Mouse (Mus musculus): ENCODE measurements around the gene Fank1. TPM values are rescaled to one million over a fixed set of nuclear protein-coding genes. Genes with fewer than 3 reads are reported as not detected.
A peak's percentile ranks its signal among the peaks of the same experiment; 100 is the strongest.

Fank1 gene
- polyA plus RNA-seq, 1 experiment from 2014 or later = not detected

DNA sequence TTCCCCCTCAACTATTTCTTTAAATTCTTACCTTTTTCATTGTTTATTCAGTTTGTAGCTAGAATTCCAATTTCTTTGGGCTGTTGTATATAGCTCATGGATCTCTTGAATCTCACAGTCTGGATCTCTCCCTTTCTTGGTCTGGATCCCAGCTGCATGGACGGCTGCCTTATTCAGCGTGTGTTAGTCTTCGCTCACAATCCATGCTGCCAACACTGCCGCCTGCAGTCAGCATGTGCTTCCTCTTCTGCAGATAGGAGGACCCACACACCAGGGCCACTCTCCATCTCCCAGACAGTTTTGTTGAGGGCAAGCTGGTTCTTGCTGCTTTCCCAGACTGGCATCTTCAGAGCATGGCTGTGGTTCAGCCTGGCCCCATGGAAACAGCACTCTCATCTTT lies 62.9 kb downstream of the Fank1 start:
- no peak overlapping the region for H3K4me2 ChIP-seq (ENCODE audit: low read length)
- no peaks in the 10 kb centered on the region for H3K27me3 ChIP-seq (ENCODE audit: control insufficient read depth, insufficient read depth, low read length)
- no peak overlapping the region for H3K27ac ChIP-seq (replicated peaks in 1 of 2; ENCODE audit: control insufficient read depth in 1 of 2, insufficient read depth in 1 of 2, low read depth in 2 of 2, low read length in 2 of 2)
- H3K9me3 ChIP-seq (ENCODE audit: control insufficient read depth, low read length) = peaks cover 4% of the 10 kb centered on the region; the same call in 1 of the 2 replicates
- H3K9ac ChIP-seq (ENCODE audit: low read length) = no peak overlapping the region
- H3K4me3 ChIP-seq (ENCODE audit: control insufficient read depth in 1 of 2, insufficient read depth in 1 of 2, low read depth in 1 of 2, low read length in 2 of 2) = no peak overlapping the region
- H3K4me1 ChIP-seq (ENCODE audit: control insufficient read depth in 2 of 2, insufficient read depth in 2 of 2, low read length in 2 of 2) = no peaks in the 10 kb centered on the region
- no peaks in the 10 kb centered on the region for H3K36me3 ChIP-seq (ENCODE audit: control insufficient read depth, insufficient read depth, low read length)
- ATAC-seq (ENCODE audit: insufficient number of reproducible peaks, insufficient read depth, low FRiP score, low read depth) = no peak
- 55% methylated on average over 4 of the region's 4 CpGs for WGBS

DNA sequence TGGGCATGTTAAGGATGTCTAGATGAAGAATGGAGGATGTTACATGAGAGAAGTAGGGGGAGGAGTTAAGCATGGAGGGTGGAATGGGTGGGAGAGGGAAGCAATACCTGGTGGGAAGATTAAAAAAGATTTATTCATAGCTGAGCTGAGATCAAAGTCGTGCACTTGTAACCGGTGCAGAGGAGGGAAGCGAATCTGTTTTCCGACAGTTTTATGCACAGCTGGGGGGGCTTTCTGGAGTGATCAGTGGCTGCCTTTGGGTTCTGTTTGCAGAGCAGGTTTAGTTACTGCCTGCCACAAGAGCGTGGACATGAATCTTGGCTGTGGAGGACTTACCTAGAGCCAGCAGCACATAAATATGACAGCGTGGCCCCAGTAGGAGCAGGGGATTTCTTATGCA lies 65.4 kb downstream of the Fank1 start:
- ATAC-seq (ENCODE audit: insufficient number of reproducible peaks, insufficient read depth, low FRiP score, low read depth) = no peak
- H3K9me3 ChIP-seq (ENCODE audit: control insufficient read depth, low read length) = peaks cover 4% of the 10 kb centered on the region; the same call in 1 of the 2 replicates
- H3K9ac ChIP-seq (ENCODE audit: low read length) = no peak overlapping the region
- no peaks in the 10 kb centered on the region for H3K36me3 ChIP-seq (ENCODE audit: control insufficient read depth, insufficient read depth, low read length)
- no peak overlapping the region for H3K27ac ChIP-seq (replicated peaks in 1 of 2; ENCODE audit: control insufficient read depth in 1 of 2, insufficient read depth in 1 of 2, low read depth in 2 of 2, low read length in 2 of 2)
- H3K4me3 ChIP-seq (ENCODE audit: control insufficient read depth in 1 of 2, insufficient read depth in 1 of 2, low read depth in 1 of 2, low read length in 2 of 2) = no peak overlapping the region
- no peak overlapping the region for H3K4me2 ChIP-seq (ENCODE audit: low read length)
- 79% methylated on average over 6 of the region's 6 CpGs for WGBS
- H3K27me3 ChIP-seq (ENCODE audit: control insufficient read depth, insufficient read depth, low read length) = no peaks in the 10 kb centered on the region
- no peaks in the 10 kb centered on the region for H3K4me1 ChIP-seq (ENCODE audit: control insufficient read depth in 2 of 2, insufficient read depth in 2 of 2, low read length in 2 of 2)

DNA sequence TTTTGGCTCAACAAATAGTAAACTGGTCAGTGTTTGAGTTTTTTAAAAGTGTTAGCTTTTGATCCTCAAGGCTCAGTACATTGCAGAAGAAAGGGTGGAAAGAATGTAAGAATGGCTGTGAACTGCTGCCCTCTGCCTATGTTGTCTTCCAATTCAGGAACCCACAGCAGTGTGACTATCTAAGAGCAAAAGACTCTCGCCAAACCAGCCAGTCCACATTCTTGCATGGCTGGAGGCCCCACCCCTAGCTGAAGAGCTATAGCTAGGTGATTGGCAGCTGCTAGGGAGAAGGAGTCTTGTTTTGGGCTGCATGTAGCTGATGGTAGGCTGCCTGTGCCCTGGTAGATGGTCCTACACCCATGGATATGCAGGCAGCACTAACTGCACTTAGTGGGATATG lies 70.5 kb downstream of the Fank1 start:
- no peaks in the 10 kb centered on the region for H3K27me3 ChIP-seq (ENCODE audit: control insufficient read depth, insufficient read depth, low read length)
- no peak overlapping the region for H3K9ac ChIP-seq (ENCODE audit: low read length)
- no peaks in the 10 kb centered on the region for H3K36me3 ChIP-seq (ENCODE audit: control insufficient read depth, insufficient read depth, low read length)
- H3K27ac ChIP-seq (replicated peaks in 1 of 2; ENCODE audit: control insufficient read depth in 1 of 2, insufficient read depth in 1 of 2, low read depth in 2 of 2, low read length in 2 of 2) = no peak overlapping the region
- H3K4me2 ChIP-seq (ENCODE audit: low read length) = no peak overlapping the region
- H3K4me1 ChIP-seq (ENCODE audit: control insufficient read depth in 2 of 2, insufficient read depth in 2 of 2, low read length in 2 of 2) = peaks cover 4 to 10% of the 10 kb centered on the region in 2 experiments
- ATAC-seq (ENCODE audit: insufficient number of reproducible peaks, insufficient read depth, low FRiP score, low read depth) = no peak
- 15% methylated on average over 1 of the region's 1 CpGs for WGBS
- H3K4me3 ChIP-seq (ENCODE audit: control insufficient read depth in 1 of 2, insufficient read depth in 1 of 2, low read depth in 1 of 2, low read length in 2 of 2) = no peak overlapping the region
- peaks cover 4% of the 10 kb centered on the region; the same call in 1 of the 2 replicates for H3K9me3 ChIP-seq (ENCODE audit: control insufficient read depth, low read length)

DNA sequence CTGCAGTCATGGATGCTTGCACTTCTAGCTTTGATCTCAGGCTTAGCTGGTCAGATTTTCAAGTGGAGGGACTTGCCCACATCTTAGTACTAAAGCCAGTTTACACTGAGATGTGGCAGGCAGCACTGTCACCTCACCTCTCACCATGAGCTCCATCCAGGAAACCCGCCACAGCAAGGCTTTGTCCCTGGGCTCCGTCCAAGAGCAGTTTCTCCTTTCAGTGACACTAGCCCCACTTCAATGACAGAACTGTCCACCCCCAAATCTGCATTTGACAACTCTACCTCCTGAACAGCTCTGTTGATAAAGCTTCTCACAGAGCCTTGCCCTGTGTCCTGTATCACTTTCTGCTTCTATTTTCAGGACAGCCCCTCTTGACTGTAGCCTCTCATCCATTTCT lies 71.5 kb downstream of the Fank1 start:
- 36% methylated on average over 2 of the region's 2 CpGs for WGBS
- H3K9me3 ChIP-seq (ENCODE audit: control insufficient read depth, low read length) = peaks cover 4% of the 10 kb centered on the region; the same call in 1 of the 2 replicates
- H3K4me1 ChIP-seq (ENCODE audit: control insufficient read depth in 2 of 2, insufficient read depth in 2 of 2, low read length in 2 of 2) = peaks cover 4 to 10% of the 10 kb centered on the region in 2 experiments
- H3K27ac ChIP-seq (replicated peaks in 1 of 2; ENCODE audit: control insufficient read depth in 1 of 2, insufficient read depth in 1 of 2, low read depth in 2 of 2, low read length in 2 of 2) = peak overlapping the region in 1 of 2 experiments; percentile 16; a peak in 2 of 4 replicates
- no peak overlapping the region for H3K9ac ChIP-seq (ENCODE audit: low read length)
- no peaks in the 10 kb centered on the region for H3K27me3 ChIP-seq (ENCODE audit: control insufficient read depth, insufficient read depth, low read length)
- H3K36me3 ChIP-seq (ENCODE audit: control insufficient read depth, insufficient read depth, low read length) = no peaks in the 10 kb centered on the region
- no peak overlapping the region for H3K4me3 ChIP-seq (ENCODE audit: control insufficient read depth in 1 of 2, insufficient read depth in 1 of 2, low read depth in 1 of 2, low read length in 2 of 2)
- no peak for ATAC-seq (ENCODE audit: insufficient number of reproducible peaks, insufficient read depth, low FRiP score, low read depth)
- H3K4me2 ChIP-seq (ENCODE audit: low read length) = no peak overlapping the region

DNA sequence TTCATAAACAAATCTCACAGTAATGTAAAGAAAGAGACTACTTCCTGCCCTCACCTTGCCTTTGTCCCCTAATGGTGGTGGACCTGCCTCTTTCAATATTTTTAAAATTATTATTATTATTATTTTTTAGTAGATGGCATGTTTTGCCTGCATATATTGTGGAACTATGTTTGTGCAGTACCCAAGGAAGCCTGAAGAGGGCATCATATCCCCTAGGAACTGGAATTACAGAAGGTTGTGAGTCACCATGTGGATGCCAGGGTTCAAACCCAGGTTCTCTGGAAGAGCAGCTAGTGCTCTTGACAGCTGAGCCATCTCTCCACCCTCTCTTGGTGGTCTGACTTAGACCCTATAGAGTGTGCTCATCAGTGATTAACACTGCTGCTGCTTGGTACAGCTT lies 74.1 kb downstream of the Fank1 start:
- no peak overlapping the region for H3K27ac ChIP-seq (replicated peaks in 1 of 2; ENCODE audit: control insufficient read depth in 1 of 2, insufficient read depth in 1 of 2, low read depth in 2 of 2, low read length in 2 of 2)
- no peak overlapping the region for H3K4me2 ChIP-seq (ENCODE audit: low read length)
- no peak overlapping the region for H3K4me3 ChIP-seq (ENCODE audit: control insufficient read depth in 1 of 2, insufficient read depth in 1 of 2, low read depth in 1 of 2, low read length in 2 of 2)
- no peak for ATAC-seq (ENCODE audit: insufficient number of reproducible peaks, insufficient read depth, low FRiP score, low read depth)
- H3K36me3 ChIP-seq (ENCODE audit: control insufficient read depth, insufficient read depth, low read length) = no peaks in the 10 kb centered on the region
- H3K9ac ChIP-seq (ENCODE audit: low read length) = no peak overlapping the region
- H3K4me1 ChIP-seq (ENCODE audit: control insufficient read depth in 2 of 2, insufficient read depth in 2 of 2, low read length in 2 of 2) = peaks cover 4 to 10% of the 10 kb centered on the region in 2 experiments
- H3K9me3 ChIP-seq (ENCODE audit: control insufficient read depth, low read length) = no peaks in the 10 kb centered on the region
- no peaks in the 10 kb centered on the region for H3K27me3 ChIP-seq (ENCODE audit: control insufficient read depth, insufficient read depth, low read length)

DNA sequence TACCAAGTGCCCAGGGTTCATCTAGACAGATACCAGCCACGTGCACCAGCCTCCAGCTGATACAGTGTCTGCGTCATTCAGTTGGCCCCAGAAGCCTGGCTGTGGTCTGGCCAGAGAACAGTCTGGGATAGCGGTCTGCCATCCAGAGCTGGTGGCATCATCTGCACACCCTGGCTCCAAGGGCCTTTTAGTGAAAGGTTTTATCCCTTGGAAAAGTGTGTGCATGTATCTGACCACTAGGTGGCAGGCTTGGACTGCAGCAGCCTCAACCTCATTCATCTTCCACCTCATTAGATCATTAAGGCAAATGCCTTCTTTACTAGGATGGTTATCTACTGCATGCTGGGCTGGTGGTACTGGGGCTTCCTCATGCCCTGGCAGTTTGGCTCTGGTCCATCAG lies 79.6 kb downstream of the Fank1 start:
- Histone ChIP-seq H3K9me3 (ENCODE audit: control insufficient read depth, low read length) (peaks cover under 1% of the 10 kb centered on the region; the same call in 1 of the 2 replicates), H3K9ac (ENCODE audit: low read length) (no peak overlapping the region), H3K36me3 (ENCODE audit: control insufficient read depth, insufficient read depth, low read length) (no peaks in the 10 kb centered on the region)

DNA sequence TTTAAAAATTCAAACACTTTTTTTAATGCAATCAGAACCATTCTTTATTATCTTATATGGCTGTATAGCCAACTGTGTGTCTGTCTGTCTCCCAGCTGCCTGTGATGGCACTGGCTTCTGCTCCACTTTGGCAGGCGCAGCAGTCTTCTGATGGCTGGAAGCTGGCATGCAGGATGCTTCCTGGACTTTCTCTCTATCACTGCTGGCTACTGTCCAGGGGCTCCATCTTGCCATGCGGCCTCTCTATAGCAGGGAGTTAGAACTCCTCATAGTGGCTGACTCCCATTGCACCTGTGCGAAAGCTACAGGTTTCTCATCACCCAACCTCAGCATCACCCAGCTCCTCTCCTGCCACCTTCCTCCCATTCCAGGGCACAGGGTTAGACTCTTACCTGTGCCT lies 81.8 kb downstream of the Fank1 start:
- no peak for ATAC-seq (ENCODE audit: insufficient number of reproducible peaks, insufficient read depth, low FRiP score, low read depth)
- H3K36me3 ChIP-seq (ENCODE audit: control insufficient read depth, insufficient read depth, low read length) = no peaks in the 10 kb centered on the region
- H3K4me3 ChIP-seq (ENCODE audit: control insufficient read depth in 1 of 2, insufficient read depth in 1 of 2, low read depth in 1 of 2, low read length in 2 of 2) = no peak overlapping the region
- H3K27me3 ChIP-seq (ENCODE audit: control insufficient read depth, insufficient read depth, low read length) = no peaks in the 10 kb centered on the region
- no peak overlapping the region for H3K4me2 ChIP-seq (ENCODE audit: low read length)
- H3K4me1 ChIP-seq (ENCODE audit: control insufficient read depth in 2 of 2, insufficient read depth in 2 of 2, low read length in 2 of 2) = no peaks in the 10 kb centered on the region
- no peak overlapping the region for H3K27ac ChIP-seq (replicated peaks in 1 of 2; ENCODE audit: control insufficient read depth in 1 of 2, insufficient read depth in 1 of 2, low read depth in 2 of 2, low read length in 2 of 2)
- H3K9me3 ChIP-seq (ENCODE audit: control insufficient read depth, low read length) = peaks cover 3% of the 10 kb centered on the region; the same call in 1 of the 2 replicates
- H3K9ac ChIP-seq (ENCODE audit: low read length) = no peak overlapping the region
- WGBS = 73% methylated on average over 3 of the region's 3 CpGs

More for the DNA sequence above, 79.6 kb downstream of the Fank1 start:
- no peaks in the 10 kb centered on the region for H3K27me3 ChIP-seq (ENCODE audit: control insufficient read depth, insufficient read depth, low read length)
- H3K4me2 ChIP-seq (ENCODE audit: low read length) = no peak overlapping the region
- ATAC-seq (ENCODE audit: insufficient number of reproducible peaks, insufficient read depth, low FRiP score, low read depth) = no peak
- no peak overlapping the region for H3K4me3 ChIP-seq (ENCODE audit: control insufficient read depth in 1 of 2, insufficient read depth in 1 of 2, low read depth in 1 of 2, low read length in 2 of 2)
- H3K27ac ChIP-seq (replicated peaks in 1 of 2; ENCODE audit: control insufficient read depth in 1 of 2, insufficient read depth in 1 of 2, low read depth in 2 of 2, low read length in 2 of 2) = no peak overlapping the region
- H3K4me1 ChIP-seq (ENCODE audit: control insufficient read depth in 2 of 2, insufficient read depth in 2 of 2, low read length in 2 of 2) = no peaks in the 10 kb centered on the region
- WGBS = 14% methylated on average over 3 of the region's 3 CpGs

DNA sequence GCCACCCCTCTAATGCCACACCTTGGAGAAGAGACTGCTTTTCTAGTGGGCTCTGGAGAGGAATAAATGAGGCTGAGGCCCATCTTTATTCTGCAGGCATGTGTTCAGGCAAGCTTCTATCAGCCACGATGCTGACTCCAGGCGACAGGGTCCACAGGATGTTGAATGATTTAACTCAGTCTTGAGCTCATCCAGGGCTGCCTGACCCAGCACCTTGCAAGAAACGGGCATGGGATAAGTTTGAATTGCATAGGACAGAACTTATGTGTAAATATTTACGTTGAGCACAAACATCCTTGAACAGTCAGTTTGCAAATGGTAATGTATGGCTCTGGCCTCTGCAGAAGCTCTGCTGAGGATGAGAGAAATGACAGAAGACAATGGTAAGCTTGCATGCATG lies 82.9 kb downstream of the Fank1 start:
- Histone ChIP-seq H3K4me2 (ENCODE audit: low read length) (no peak overlapping the region), H3K9ac (ENCODE audit: low read length) (no peak overlapping the region), H3K27ac (replicated peaks in 1 of 2; ENCODE audit: control insufficient read depth in 1 of 2, insufficient read depth in 1 of 2, low read depth in 2 of 2, low read length in 2 of 2) (no peak overlapping the region), H3K4me1 (ENCODE audit: control insufficient read depth in 2 of 2, insufficient read depth in 2 of 2, low read length in 2 of 2) (no peaks in the 10 kb centered on the region), H3K9me3 (ENCODE audit: control insufficient read depth, low read length) (peaks cover 3% of the 10 kb centered on the region; the same call in 1 of the 2 replicates), H3K36me3 (ENCODE audit: control insufficient read depth, insufficient read depth, low read length) (no peaks in the 10 kb centered on the region), H3K27me3 (ENCODE audit: control insufficient read depth, insufficient read depth, low read length) (no peaks in the 10 kb centered on the region), H3K4me3 (ENCODE audit: control insufficient read depth in 1 of 2, insufficient read depth in 1 of 2, low read depth in 1 of 2, low read length in 2 of 2) (no peak overlapping the region)
- 69% methylated on average over 4 of the region's 4 CpGs for WGBS
- ATAC-seq (ENCODE audit: insufficient number of reproducible peaks, insufficient read depth, low FRiP score, low read depth) = no peak

Measured in heart, embryonic 14.5 days (tissue).